Mouse (Mus musculus) CH12F3 (cell line): ENCODE data around the gene Gatb.

ENCODE experiments used
- in situ Hi-C: fragments of 300-500 bp; cut with MboI; formaldehyde crosslinking; loops from 2 replicates; pipeline ENCODE4 v1.14.3; 2020; ENCODE audit warnings: low sequenced_read_pairs

Gene Gatb

DNA sequence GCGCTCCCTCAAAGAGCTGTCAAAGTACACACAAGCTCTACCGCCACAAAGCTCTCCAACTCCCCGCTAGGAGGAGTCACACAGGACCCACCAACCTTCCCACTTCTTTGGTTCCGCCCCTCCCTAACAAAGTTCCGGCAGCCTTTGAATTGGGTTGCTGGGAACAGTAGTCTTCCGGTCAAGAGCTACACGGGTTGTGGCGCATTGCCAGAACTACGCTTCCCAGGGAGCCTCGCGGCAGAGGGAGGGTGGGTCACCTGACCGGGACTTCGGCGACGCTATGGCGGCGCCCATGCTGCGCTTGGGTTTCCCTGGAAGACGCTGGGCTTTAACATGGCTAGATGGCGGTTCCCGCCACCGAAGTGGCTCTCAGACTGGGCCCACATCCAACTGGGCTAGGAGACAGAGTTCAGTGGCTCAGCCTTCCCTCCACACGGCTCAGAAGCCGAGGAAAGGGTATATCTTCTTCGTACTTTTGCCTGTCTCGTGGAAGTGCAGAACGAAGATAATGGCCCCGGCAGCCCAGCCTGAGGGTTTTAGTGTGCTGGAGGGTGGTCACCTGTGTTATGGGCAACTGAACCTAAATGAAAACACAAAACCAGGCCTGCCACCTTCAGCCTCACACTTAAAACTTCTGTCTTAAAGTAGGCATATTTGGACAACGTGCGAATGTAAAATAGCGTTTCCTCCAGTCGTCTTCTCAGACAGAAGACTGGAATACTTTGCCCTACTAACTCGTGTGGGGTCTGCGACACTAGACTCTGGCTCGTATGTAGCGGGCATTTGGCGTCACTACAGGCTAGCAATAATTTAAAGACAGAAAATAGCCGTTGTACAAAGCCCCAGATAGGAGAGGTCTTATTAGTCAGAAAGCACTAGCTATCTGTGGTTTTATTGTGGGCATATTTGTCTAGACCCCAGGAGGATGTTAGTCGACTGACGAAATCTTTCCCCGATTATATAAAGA lies at the start of gene Gatb:
Gene Gatb (plus strand): TSS at position 256 of the 967 bp plus-strand sequence.
- in situ Hi-C loops: loop anchor here (25.0 kb wide), 1 partner anchor 637 kb away; no protein-coding TSS in a partner anchor

DNA sequence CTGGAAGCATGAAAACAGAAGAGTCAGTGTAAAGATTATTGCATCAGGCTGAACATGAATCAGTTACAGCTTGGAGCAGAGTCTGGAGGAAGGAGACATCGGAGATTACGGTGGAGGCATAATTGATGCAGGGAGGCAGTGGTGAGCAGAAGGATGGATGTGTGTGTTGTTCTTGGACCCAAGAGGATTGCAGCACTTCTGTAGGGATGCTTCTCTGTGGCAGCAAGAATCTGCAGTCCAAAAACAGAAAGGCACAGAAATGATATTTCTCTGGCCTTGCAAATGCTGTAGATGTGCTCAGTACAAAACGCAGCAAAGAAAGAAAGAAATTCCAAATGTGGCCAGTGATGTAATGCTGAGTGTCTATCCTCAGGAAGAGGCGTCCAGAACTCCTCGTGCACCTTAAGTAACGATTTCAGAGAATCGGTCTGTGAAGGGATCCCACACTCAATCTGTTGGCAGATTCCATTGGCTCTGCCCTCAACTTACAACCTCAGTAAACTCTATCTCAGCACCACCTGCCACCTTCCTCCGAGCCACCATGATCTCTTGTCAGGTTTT lies 43.2 kb upstream of the Gatb start:
- in situ Hi-C loops: no loop called here

DNA sequence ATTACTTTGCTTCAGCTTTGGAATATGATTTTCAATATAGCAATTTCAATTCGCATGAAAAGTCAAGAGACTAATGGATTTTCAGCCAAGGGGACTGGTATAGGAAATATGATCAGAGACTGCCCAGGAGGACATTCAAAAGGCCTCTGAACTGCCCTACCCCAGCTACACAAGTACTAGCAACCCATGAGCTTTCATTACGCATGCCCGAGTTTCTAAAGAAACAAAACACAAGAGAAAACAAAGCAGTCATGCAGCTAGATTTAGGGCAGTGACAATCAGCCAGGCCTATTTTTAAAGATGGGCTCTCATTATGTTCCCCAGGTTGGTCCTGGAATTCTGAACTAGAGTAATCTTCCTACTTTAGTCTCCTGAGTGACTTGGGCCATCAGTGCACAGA lies 41.5 kb upstream of the Gatb start:
- in situ Hi-C loops: no loop called here

DNA sequence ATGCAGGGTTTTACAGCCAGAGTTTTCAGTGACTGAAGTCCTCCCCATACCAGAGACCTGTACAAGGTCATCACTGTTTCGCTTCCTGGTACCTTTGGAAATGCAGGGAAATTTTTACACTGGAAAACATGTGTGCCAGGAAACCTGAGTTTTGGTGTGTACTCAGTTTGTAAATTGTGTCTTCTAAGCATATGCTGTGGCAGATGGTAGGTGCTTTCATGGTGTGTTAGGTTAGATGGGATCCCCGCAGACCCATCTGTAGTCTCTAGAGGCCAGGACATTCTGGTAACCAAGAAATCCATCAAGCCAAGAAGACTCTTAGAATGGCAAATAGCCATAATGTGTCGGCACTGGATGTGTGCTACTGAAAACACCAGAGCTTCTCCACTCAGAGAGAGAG lies 38.9 kb upstream of the Gatb start:
- in situ Hi-C loops: no loop called here

DNA sequence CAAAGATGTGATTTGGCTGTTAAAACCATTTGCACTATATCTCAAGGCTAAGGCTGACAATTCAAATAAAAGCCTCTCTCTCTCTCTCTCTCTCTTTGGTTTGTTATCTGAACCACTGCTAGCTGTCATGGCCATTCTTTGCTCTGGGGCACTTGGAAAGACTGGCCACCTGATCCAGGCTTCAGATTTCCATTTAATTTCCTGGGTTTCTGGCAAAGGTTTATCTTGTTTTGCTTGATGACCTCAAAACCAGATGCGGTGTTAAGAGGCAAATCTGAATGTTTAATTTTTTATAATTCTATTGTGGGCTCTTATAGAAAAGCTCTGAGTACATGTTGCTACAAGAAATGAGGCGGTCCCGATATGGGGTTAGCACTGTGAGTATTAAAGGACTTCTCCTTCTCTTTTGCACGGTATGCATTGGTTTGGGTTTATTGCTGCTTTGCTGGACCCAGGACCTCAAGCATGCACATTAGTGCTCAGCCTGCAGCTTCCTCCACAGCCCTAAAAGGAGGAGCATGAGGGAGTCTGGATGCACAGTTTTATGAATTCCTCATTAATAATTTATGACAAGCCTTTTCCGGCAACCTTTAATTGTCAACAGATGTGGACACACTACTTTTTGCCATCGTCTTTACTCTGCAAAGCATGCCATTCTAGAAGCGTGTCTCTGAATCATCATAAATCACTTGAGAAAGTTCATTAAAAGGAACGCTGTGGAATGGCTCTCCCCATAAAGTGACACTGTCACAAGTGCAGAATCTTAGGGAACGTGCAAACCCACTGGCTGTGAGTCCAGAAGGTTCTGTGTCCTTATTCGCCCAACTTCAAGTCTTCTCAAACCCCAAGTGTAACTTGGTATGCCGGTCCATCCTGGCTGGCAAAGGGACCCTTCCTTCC lies 38.0 kb upstream of the Gatb start:
- in situ Hi-C loops: no loop called here

DNA sequence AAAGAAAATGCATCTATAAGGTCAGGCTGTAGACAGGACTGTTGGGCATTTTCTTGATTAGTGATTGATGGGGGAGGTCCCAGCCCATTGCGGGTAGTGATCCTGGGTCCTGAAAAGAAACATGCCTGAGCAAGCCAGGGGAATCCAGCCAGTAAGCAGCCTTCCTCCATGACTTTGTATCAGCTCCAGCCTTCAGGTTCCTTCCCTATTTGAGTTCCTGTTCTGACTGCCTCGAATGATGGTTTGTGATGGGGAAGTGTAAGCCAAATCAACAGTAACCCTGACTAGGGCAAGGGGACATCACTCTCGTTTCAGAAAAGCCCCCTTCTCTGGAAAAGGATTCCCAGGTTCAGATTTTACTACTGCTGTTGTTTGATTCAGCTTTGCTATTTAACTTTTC lies 31.2 kb upstream of the Gatb start:
- in situ Hi-C loops: no loop called here

DNA sequence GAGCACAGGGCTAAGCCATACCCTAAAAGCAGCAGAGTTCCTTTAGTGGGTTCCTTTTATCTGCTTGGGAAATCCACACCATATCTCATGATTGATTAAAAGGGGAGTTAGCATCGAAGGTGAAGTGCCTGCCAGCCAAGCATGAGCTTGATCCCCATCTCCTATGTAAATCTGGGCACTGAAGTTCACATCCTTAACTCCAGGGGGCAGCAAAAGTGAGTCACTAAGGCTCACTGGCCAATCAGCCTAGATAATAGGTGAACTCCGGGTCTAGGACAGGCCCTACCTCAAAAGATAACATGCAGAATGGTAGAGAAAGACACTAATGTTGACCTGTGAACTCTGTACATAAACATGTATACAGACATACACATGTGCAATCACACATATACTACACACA lies 30.3 kb upstream of the Gatb start:
- in situ Hi-C loops: no loop called here

DNA sequence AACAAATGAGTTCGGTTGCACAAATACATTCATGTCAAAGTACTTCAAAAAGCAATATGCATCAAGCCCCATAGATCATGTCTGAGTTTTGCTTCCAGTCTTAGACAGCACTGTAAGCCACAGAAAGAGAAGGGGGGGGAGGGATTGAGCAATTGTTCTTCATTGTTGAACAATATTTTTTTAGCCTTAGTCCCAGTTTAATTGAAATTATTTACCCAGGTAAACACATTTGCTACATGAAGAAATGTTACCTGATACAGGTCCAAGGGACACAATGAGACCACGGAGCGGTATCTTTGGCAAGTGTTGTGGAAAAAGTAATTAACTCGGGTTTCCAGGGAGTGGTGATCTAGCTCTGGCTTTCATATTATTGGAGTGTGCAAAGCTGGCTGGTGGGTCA lies 23.6 kb upstream of the Gatb start:
- in situ Hi-C loops: loop anchor here (25.0 kb wide), 1 partner anchor 613 kb away; no protein-coding TSS in a partner anchor

DNA sequence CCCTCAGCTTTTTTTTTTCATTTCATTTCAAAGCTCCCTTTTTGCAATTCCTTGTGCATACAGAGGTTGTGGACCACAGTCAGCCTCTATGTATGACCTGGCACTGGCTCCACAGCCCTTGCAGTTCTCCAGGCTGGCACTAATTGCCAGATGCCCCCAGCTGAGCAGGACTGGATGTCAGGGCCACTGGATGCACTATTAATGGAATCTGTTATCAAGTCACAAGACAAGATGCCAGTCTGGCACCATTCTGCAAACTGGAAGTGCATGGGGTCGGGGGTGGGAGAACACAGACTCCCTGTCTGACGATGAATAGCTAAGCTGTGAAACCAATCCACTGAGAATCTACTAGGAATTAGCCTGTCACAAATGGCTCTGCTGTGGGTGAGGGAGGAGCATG lies 22.6 kb upstream of the Gatb start:
- in situ Hi-C loops: loop anchor here (25.0 kb wide), 1 partner anchor 614 kb away; no protein-coding TSS in a partner anchor

DNA sequence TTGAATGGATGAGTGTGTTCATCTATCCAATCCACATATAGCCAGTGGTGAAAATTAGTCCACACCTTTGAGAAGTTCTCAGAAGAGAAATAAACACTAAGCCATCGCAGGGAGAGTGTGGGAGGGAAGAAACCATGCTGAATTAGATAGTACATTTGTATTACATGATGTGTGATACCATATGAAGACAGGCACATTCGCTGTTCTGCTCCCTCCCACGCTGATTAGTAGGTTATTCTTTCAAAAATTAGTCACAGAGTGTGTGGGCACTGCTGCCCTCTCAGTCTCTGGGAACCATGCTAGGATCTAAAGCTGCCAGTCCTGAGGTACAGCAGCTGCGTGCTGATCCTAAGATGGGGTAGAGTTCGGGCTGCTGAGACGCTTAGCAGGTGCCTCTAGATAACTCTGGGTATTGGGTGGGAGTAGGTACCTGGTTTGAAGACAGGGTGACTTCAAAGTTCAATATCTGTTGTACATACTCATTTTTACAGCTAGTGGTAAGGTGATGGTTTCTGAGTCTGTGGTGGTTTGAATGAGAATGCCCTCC lies 20.1 kb upstream of the Gatb start:
- in situ Hi-C loops: loop anchor here (25.0 kb wide), 1 partner anchor 617 kb away; no protein-coding TSS in a partner anchor

DNA sequence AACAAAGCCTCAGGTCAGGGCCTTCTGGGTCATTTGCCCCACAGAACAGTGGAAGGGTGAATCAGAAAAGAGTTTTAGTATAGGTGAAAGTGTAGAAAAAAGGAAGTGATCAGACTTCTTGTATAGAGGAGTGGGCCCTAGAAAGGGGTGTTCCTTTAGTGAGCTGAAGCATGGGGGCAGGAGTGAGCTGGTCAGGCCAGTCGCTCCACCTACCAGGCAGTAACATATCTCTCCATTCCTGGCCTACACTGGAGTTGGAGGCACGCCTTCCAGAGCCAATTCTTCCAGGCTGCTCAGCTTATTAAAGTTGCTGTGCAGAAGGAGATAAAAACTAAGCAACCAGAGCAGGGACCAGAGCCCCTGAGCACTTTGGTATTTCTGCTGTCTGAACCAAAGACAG lies 9.3 kb upstream of the Gatb start:
- in situ Hi-C loops: loop anchor here (25.0 kb wide), 1 partner anchor 627 kb away; no protein-coding TSS in a partner anchor

DNA sequence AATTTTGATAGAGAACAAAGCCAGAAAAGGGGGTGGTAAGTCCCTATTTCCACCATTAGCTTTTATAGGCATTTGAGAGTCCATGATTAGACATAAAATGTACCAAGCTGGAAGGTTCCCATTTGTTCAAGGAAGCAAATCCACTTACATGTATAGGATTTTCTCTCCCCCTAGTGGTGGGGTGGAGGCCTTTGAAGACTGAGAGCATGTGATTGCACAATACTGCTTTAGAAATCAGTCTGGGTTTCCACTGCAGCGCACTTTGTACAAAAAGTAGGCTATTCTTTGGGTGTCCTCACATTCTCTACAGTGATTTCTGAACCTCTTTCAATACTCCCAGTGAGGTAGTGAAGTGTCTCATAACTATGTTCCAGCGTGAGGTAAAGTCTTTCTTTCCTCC lies 2.6 kb upstream of the Gatb start:
- in situ Hi-C loops: loop anchor here (25.0 kb wide), 1 partner anchor 634 kb away; no protein-coding TSS in a partner anchor

DNA sequence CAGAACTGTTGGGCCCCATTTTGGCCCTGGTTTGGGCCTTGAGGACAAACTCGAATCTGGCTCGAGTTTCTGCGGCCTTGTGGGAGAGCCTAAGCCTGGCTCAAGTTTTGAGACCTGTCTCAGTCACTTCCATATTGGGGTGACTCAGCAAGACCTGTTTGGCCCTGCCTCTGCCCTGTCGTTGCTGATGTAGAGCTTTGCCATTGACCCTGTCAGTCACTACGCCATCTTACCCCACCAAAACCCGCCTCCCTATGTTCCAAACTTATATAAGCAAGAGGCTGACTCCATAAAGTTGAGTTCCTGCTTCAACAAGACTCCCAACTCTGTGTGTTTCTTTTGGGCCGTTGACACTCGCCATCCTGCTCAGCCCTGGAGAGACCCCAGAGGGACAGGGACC lies 1.4 kb upstream of the Gatb start:
- in situ Hi-C loops: loop anchor here (25.0 kb wide), 1 partner anchor 635 kb away; no protein-coding TSS in a partner anchor

DNA sequence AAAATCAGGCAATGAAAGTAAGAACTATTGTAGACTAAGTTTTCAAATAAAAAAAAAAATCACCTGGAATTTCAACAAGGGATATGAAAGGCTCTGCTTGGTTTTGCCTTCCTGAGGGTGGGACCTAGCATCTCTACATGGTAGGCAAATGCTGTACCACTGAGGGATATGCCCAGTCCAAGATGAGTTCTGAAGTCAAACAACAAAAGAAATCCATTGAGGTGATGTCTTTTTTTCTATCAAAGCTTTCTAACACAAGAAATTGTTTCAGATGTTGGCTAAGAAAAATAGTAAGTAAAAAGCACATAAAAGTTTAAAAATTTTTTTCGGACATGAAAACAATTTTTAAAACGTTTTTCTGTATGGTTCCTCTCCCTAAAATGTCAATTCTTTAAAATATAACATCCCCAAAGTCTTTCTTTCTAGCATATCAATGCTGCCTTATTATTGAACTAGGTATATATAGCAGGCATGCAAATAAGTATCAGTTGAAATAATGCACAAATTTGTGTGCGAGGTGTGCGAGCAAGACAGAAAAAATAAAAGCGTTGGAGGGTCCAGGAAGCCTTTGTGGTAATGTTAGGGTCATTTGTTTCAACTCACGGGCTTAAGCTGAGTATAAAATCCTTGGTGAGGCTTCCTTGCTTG lies 579 bp upstream of the Gatb start:
- in situ Hi-C loops: loop anchor here (25.0 kb wide), 1 partner anchor 636 kb away; no protein-coding TSS in a partner anchor

DNA sequence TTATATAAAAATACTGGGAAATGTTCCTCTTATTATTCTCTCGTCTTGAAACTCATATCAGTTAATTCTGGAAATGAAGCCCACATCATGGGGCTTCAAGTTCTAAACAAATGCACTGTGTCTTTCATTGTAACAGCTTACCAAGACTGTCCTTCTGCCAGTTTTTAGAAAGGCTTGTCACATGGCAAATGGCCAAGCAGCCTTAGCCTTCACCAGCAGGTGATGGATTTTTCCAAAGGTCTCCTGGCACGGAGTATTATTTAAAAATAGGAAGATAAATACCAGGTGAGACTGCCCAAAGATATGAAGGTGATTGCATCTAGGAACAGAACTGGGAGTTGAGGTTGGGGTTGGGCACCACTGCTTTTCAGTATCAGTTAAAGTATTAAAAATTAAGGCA lies 8.8 kb downstream of the Gatb start:
- in situ Hi-C loops: no loop called here

DNA sequence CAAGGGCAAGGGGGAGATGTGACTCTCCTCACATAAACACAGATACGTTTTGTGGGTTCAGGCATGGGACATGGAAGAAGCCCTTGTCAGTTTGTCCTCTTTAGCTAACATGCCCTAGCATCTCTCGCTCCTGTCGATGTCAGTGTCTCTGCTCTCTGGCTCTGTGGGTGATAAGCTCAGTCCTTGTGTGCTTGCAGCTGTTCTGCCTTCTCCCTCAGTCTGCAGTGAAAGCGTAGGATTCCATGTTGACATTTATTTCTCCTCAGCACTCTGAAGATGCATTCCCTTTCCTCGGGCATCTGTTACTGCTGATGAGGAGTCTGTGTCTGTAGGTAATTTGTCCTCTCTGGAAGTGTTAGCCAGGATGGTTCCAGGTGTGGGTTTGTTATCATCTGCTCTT lies 9.3 kb downstream of the Gatb start:
- in situ Hi-C loops: no loop called here

DNA sequence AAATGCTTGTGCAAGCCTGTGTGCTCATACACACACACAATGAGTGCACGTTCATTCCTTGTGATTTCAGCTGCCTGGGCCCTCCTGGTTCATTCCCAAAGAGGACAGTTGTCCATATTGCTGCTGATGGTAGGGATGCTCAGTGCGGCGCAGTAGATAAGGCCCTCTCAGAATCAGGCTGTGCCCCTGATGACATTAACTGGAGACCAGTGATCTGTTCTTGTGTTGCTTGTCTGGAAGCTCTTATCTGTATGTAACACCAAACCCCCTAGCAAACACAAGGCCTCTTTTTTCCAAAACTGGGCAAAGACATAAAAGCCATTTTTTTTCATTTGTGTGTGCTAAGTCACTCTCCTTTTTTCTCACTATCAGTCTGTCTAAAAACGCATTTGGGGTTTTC lies 11.0 kb downstream of the Gatb start:
- in situ Hi-C loops: no loop called here

DNA sequence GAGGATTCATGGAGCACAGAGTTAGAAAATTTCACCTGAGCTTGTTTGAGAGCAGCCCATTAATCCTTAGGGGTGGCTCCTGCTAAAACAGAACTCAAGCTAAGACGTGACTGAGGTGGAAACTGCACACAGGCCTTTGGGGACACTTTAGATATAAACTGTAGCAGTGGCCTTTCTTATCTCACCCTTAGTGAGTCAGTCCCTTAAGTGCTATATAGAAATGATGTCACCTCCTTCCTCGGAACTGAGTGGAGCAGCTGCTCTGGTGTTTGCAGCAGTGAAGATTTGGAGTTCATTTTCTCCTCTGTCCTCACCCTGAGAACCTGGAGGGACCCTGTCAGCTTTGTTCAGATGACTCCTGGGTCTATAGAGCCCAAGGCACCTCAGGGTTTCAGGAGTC lies 14.8 kb downstream of the Gatb start:
- in situ Hi-C loops: no loop called here

DNA sequence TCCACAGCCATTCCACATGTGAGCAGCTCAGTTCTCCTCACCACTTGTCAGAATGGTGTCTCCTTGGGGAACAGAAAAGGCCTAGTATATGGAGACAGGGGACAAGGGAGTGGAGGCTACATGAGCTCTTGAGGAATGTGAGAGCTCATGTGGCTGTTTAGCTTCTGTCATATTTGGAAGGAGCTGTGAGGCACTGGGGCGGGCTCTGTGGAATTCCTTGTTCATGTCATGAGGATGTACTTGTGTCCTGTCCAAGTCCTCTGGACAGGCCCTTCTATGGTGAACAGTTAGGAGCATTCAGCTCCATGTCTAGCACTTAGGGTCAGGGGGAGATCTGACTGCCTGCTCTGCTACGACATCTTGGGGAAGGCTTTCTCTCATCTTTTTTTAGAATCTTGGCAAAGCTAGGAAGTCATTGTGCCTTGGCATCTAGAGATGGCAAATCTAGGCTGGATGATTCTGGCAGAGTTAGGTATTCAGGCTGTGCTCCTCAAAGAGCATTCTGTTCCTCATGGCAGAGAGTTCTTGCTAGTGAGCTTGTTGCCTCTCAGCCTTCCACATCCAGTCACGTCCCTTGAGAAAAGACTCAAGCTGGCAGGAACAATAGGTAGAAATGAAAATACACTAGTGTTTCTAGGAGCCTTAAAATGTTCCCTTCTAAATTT lies 16.3 kb downstream of the Gatb start:
- in situ Hi-C loops: no loop called here

DNA sequence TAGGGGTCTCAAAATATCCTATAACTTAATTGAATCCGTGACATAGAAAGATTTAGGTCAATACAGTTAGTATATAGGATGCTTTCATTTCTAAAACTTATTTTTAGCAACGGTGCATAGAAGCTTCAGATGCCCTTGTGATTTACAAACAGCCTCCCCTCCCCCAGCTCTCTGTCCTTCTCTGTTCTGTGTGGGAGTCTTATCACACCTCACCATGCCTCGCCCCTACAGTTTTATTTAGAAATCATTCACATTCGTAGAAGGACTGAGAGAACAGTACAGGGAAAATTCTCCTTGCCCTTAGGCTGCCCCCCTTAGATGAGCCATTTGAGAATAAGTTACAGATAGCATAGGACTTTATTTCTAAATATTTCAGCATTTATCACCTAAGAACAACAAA lies 18.1 kb downstream of the Gatb start:
- in situ Hi-C loops: no loop called here
